Mouse (Mus musculus): ENCODE data around the gene Tfpt. TPM values are rescaled to one million over a fixed set of nuclear protein-coding genes. Genes with fewer than 3 reads are reported as not detected.
"Not testable (repeated sequence)": the region's sequence is repeated elsewhere in the genome, so short reads cannot be mapped to it uniquely, and the experiment has no call there.

Gene Tfpt
- polyA plus RNA-seq, 1 experiment, result not detected

DNA sequence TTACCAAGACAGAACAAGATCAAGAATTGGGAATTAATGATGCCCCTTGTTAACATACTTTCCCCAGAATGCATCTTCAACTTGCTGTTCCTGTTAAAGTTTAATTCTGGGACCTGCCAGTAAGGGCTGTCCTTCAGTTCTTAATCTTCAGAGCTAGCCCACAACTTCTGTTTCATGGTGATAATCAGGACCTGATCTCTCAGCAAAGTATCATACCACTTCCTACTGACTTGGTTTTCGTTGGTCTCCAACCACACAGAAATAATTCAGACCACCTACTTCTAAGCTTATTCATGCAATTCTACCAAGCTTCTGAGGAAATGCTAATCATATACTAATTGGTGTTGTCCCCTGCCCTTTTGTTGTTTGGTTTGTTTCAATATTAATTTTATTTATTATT is 57.9 kb downstream of the Tfpt start:
- H3K4me1 ChIP-seq (ENCODE audit: control insufficient read depth, insufficient read depth, low read length), result no peaks in the 10 kb centered on the region
- TF ChIP-seq POLR2A (IDR thresholded peaks at IDR 0.05; ENCODE audit: insufficient read depth, low read depth, low read length) (no peak), CTCF (IDR thresholded peaks at IDR 0.05; ENCODE audit: insufficient read depth, low read depth, low read length) (no peak)
- H3K4me3 ChIP-seq (ENCODE audit: insufficient read depth, low read depth, low read length), result no peak overlapping the region
- WGBS, result 70% methylated on average over 1 of the region's 1 CpGs
- H3K27ac ChIP-seq (ENCODE audit: insufficient read depth, low read depth, low read length), result no peak overlapping the region

GRCm38 (mm10) chr7:3570580-3570979 is 59.1 kb downstream of the Tfpt start:
- WGBS, result 92% methylated on average over 3 of the region's 3 CpGs
- not testable (repeated sequence) for H3K4me3 ChIP-seq (ENCODE audit: insufficient read depth, low read depth, low read length); H3K27ac ChIP-seq (ENCODE audit: insufficient read depth, low read depth, low read length); H3K4me1 ChIP-seq (ENCODE audit: control insufficient read depth, insufficient read depth, low read length)

Other genes with a start within 250 kb of the Tfpt start
- not detected in 2 replicates for gene Cacng8, start 239.2 kb downstream of the Tfpt start, polyA plus RNA-seq (2012; ENCODE audit: insufficient read depth, insufficient read length, low replicate concordance, missing spikeins)
- gene Cacng6, start 205.7 kb downstream of the Tfpt start, polyA plus RNA-seq (2012; ENCODE audit: insufficient read depth, insufficient read length, low replicate concordance, missing spikeins), result not detected in 2 replicates
- not detected in 2 replicates for gene Tarm1, start 127.3 kb downstream of the Tfpt start, polyA plus RNA-seq (2012; ENCODE audit: insufficient read depth, insufficient read length, low replicate concordance, missing spikeins)
- not detected in 2 replicates for gene Oscar, start 13.8 kb downstream of the Tfpt start, polyA plus RNA-seq (2012; ENCODE audit: insufficient read depth, insufficient read length, low replicate concordance, missing spikeins)
- gene Ndufa3, start 12.6 kb downstream of the Tfpt start, polyA plus RNA-seq (2012; ENCODE audit: insufficient read depth, insufficient read length, low replicate concordance, missing spikeins), result not detected in 2 replicates
- not detected in 2 replicates for gene Prpf31, start 56 bp upstream of the Tfpt start, polyA plus RNA-seq (2012; ENCODE audit: insufficient read depth, insufficient read length, low replicate concordance, missing spikeins)
- gene Cnot3, start 15.3 kb upstream of the Tfpt start, polyA plus RNA-seq (2012; ENCODE audit: insufficient read depth, insufficient read length, low replicate concordance, missing spikeins), result not detected in 2 replicates
- not detected in 2 replicates for gene Leng1, start 35.9 kb upstream of the Tfpt start, polyA plus RNA-seq (2012; ENCODE audit: insufficient read depth, insufficient read length, low replicate concordance, missing spikeins)
- gene Tmc4, start 47.6 kb upstream of the Tfpt start, polyA plus RNA-seq (2012; ENCODE audit: insufficient read depth, insufficient read length, low replicate concordance, missing spikeins), result not detected in 2 replicates
- gene Tsen34, start 62.9 kb upstream of the Tfpt start, polyA plus RNA-seq (2012; ENCODE audit: insufficient read depth, insufficient read length, low replicate concordance, missing spikeins), result not detected in 2 replicates
- not detected in 2 replicates for gene Mboat7, start 63.6 kb upstream of the Tfpt start, polyA plus RNA-seq (2012; ENCODE audit: insufficient read depth, insufficient read length, low replicate concordance, missing spikeins)
- gene Rps9, start 74.1 kb upstream of the Tfpt start, polyA plus RNA-seq (2012; ENCODE audit: insufficient read depth, insufficient read length, low replicate concordance, missing spikeins), result 2,455 TPM in 1 of 2 replicates, not detected in the other
- gene Pirb, start 90.5 kb upstream of the Tfpt start, polyA plus RNA-seq (2012; ENCODE audit: insufficient read depth, insufficient read length, low replicate concordance, missing spikeins), result not detected in 2 replicates
- not detected in 2 replicates for gene Gm15448, start 195.8 kb upstream of the Tfpt start, polyA plus RNA-seq (2012; ENCODE audit: insufficient read depth, insufficient read length, low replicate concordance, missing spikeins)
- not detected in 2 replicates for gene Pira2, start 215.1 kb upstream of the Tfpt start, polyA plus RNA-seq (2012; ENCODE audit: insufficient read depth, insufficient read length, low replicate concordance, missing spikeins)

Measured in olfactory bulb, adult 2 months (tissue).